Mouse (Mus musculus) frontal cortex, postnatal 36 days (tissue): ENCODE results near the gene Irgm1.
A peak's percentile ranks its signal among the peaks of the same experiment; 100 is the strongest.
"Not testable (repeated sequence)": the region's sequence is repeated elsewhere in the genome, so short reads cannot be mapped to it uniquely, and the experiment has no call there.

ENCODE experiments used
- DNase-seq, 2 experiments: peaks; one replicate each; pipeline ENCODE4 v3.0.0; 2022; ENCODE audit warnings: low spot score in 2 of 2

Irgm1 gene

DNA sequence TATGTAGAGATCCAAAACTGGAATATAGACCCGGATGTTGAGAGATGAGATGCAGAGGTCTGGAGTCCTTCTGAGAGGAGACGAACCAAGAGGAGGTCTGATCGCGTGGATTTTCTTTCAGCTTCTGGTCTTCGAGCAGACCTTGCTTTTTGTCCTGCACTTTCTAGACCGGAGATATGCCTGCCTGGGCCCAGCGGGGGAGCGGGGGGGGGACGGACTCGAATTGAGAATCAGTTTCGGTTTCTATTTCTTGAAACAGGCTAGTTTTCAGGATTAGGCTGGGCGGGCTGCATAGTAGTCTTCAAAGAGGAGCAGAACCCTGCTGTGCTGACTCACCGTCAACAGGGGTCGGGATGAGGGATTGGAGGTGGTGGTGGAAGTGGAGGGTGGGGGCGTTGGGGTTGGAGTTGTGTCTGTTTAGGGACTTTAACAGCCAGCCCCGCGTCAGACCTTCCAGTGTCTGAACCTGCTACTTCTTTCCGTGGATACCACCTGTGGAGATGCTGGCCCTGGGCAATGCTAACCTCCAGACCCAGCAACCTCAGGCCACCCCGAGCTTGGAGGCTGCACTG lies at the start of gene Irgm1:
TSS of gene Irgm1 (minus strand) at position 483 of the 572 bp plus-strand sequence.
- peak in 1 of 2 experiments; percentile 34 for DNase-seq

- DNase-seq, result no peak
These were observed 46.9 kb upstream of the Irgm1 start for GRCm38 (mm10) chr11:48918380-48918779.

GRCm38 (mm10) chr11:48913611-48914010 lies 42.1 kb upstream of the Irgm1 start:
- no peak for DNase-seq

DNA sequence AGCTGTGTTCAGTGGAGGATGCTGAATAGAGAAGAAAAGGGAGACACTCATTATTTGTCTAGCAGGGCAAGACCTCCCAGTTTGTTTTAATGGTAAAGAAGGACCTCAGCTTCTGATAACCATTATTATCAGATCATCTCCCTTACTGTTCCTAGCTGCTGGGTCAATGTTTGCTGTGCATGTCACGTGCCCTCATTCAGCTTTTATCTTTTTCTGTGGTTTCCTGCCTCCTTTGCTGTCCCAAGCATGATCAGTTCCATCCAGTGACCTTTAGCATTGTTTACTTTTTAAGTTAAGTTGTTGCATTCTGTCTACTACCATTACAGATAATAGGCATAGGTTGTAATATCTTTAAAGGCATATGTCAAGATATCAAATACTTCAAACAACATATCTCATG lies 37.0 kb upstream of the Irgm1 start:
- no peak for DNase-seq

- no peak for DNase-seq
These were observed 30.5 kb upstream of the Irgm1 start, which contains the start of gene Gm5431 for GRCm38 (mm10) chr11:48902021-48902420. Gene Gm5431, minus strand, starts transcription at chr11:48902214.

GRCm38 (mm10) chr11:48901567-48901930 lies 30.1 kb upstream of the Irgm1 start:
- not testable (repeated sequence) for DNase-seq

DNA sequence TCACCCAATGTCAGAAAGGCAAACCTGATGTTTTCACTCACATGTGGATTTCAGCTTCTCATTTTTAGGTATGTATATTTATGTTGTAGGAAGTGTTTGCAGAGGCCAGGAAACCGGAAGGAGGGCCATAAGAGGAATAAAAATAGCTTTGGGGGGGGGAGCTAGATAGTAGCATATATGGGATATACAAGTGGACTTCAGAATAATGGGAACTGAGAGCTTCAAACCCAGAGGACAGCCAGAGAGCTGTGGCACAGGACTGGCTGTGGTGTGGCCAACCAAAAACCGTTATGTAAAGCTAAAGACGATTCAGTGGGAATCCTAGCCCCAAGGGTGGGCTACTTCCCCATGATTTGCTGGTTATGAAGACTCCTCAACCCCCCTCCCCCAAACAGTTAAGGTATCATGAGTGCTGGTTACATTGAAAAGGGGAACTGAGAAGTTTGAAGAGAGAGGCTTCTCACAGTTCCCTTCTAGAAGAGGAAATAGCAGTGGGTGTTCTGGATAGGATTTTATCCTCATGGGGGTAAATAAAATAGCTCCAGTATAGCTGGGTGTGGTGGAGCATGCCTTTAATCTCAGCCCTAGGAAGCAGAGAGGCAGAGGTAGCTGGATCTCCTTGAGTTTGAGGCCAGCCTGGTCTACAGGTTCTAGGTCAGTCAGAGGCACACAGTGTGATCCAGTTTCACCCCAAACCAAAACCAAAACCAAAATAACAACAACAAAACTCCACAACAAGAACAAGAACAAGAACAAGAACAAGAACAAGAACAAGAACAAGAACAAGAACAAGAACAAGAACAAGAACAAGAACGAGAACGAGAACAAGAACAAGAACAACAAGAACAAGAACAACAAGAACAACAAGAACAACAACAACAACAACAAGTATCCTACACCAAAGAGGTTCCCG lies 29.4 kb upstream of the Irgm1 start:
- DNase-seq, result not testable (repeated sequence)

- no peak for DNase-seq
These were observed 27.4 kb upstream of the Irgm1 start for GRCm38 (mm10) chr11:48898812-48899431.

DNA sequence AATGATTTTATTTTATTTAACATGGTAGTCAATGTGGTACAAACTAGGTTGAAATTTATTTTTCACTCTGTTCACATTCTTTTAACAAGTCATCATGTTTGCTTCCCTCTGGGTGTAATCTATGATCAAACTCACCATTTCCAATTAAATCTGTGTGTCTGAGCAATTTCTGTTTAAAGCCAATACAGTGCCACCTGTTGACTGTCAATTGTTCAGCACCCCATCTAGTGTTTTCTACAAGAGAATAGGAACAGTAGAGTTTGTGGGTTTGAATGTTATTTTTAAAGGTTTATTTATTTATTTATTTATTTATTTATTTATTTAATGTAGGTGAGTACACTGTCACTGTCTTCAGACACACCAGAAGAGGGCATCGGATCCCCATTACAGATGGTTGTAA lies 5.2 kb upstream of the Irgm1 start:
- no peak for DNase-seq

DNA sequence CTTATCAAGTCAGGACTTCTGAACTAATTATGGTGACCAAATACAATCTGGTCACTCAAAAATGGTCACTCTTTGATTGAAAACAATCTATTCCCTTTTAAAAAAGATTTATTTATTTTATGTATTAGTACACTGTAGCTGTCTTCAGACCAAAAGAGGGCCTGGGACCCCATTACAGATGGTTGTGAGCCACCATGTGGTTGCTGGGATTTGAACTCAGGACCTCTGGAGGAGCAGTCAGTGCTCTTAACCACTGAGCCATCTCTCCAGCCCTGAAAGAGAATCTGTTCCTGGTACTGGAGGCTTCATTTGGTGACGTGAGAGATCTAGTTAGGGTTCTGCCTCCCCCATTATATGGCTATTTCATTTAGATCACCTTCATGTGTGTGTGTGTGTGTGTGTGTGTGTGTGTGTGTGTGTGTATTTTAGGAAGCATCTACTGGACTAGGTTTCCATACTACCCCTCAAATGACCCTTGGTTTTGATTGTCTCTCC lies 3.9 kb upstream of the Irgm1 start:
- DNase-seq, result not testable (repeated sequence)

GRCm38 (mm10) chr11:48874465-48874864 lies 3.0 kb upstream of the Irgm1 start:
- peak in 1 of 2 experiments; percentile 76 for DNase-seq

DNA sequence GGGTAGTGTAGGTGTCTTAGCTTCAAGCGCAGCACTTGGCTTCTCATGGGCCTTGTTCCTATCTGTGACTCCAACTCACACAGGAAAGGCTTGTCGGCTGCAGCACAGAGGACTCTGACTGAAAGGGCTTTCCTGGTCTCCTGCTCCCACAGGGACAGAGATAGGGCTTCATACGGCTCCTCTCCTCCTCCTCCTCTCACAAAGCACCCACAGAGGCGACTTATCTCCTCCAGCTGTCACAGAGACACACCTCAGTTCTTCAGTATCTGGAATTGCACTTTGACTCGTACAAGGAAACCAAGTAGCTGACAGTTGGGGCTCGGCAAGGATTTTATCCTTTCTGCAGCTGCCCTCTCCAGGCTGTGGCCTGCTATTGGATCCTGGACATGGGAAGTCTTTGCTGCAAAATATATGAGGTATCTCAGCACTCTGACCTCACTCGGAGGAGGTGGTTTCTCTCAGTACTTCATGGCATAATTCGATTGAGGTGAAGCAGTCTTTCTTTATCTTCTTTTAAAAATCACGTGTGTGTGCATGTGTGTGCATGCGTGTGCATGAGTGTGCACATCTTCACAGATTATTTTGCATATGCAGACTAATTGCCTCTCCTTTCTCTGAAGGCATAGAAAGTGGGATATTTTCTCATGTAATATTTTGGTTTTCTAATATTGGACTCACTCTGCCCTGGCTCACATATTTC lies 2.3 kb upstream of the Irgm1 start:
- no peak for DNase-seq

DNA sequence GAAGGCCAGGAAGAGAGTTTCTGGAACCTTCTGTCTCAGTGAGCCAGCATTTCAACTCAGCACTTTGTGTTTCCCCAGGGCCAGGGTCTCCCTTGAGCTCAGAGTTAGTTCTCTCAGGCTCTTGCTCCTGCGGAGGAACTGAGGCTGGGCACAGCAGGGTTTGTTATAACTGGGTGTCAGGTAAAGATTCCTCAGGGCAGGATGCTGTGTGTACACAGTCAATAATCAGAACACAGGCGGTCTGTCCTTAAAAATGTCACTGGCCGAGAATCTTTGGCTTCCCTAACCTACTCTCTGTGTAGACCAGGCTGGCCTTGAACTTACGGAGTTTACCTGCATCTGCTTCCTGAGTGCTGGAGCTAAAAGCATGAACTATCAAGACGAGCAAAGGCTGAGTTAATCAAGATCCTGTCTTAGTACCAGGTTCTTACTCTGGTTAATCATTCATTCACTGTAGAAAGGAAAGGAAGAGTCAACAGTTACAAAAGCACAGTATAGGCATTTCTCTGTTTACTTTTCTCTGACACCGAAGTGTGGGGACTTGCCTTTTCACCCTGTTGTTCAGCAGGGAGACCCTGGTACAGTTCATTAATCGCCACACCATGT lies 1.3 kb upstream of the Irgm1 start:
- no peak for DNase-seq

DNA sequence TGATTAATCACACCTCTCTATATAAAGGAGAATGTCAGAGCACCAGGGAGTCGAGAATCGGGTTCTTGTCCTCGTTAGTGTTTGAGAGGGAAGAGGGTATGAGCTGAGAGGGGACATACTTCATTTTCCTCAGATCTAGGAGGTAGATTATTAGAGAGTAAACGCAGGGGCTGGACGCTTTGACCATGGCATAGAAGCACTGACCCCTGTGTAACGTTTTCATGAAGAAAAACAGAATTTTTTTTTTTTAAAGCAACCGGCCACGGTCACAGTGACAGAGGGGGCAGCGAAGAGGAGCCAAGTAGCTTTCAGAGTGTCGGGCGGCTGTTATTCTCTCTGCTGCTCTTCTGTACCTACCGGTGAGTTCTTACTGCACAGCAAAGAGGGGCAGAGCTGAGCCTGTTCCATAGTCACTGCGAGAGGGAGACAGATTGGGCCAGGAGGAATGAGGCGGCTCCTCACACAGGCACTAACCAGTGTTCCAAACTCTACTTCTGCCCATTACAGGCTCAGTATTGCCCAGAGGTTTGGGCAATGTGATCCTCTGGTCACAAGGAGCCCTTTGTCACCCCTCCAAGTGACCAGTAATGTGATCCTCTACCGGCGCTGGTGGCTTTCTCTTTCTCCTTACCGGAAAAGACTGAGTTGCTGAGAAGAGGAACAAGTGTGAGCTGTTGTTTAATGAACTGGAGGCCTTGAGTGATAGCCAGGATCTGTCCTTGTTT lies 496 bp upstream of the Irgm1 start:
- DNase-seq, result peak in 1 of 2 experiments; percentile 28

DNA sequence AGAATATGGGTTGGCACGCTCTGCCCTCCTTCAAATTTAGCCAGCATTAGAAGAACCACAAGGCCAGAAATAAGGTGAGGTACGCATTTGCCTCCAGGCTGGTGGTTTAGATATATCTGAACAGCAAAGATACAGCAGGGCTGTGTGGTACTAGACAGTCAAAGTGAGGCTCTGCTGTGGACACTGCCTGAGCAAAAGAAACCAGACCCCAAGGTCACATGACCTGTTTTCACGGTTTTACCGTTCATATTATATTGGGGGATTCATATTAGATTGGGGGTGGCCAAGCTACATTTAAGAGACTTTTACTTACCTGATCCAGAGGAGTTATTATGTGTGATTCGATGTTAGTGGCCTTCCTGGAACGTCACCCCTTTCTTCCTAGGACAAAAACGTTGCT lies 702 bp downstream of the Irgm1 start:
- no peak for DNase-seq

DNA sequence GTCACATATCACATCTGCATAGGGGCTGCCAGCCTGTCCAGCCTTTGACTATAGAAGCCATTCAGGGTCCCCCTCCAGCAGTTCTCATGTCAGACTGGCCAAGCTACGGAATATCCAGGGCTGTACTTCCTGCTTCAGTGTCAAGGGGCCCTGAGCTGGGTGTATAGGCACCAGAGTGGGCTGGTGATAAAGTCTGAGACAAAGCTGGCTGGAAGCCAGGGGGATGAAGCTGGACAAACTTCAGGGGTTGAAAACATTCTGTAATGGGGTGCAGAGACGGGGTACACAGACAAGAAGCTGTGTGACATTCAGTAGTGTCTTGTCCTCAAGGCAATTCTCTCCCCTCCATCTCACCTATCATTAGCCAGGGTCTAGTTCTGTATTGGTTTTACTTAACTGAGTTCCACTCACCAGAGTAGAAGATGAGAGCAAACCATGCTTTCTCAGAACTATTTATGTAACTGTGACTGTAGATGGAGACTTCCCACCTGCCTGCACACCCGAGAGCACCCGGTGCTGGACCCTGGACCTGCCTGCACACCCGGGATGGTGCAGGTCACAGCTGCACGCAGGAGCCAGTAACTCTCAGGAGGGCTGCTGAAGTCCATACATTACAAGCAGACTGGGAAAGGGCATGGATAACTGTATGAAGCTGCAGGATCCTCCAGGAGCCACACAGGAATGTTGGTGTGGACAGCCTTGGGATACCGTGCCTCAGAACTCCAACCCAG lies 1.9 kb downstream of the Irgm1 start:
- DNase-seq, result no peak

GRCm38 (mm10) chr11:48866481-48866880 lies 5.0 kb downstream of the Irgm1 start:
- no peak for DNase-seq

DNA sequence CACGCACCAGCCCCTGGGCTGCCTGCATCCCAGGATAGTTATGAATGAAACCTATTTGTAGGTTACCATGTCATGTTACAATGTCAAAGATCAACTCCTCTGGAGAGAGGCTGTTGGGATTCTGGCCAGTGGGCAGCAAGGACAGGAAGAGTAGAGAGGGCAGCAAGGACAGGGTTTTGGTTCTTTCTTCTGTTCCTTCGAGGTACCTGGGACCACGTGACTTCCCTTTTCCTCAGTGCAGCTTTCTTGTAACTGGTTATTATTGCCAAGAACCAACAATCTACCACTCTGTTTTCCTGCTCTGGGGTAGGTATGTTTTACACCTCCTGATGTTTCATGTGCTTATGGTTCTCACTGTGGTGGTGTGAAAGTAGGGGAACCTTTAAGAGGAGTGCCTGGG lies 7.7 kb downstream of the Irgm1 start:
- no peak for DNase-seq

- no peak for DNase-seq
These were observed 8.6 kb downstream of the Irgm1 start for GRCm38 (mm10) chr11:48862784-48863319.

DNA sequence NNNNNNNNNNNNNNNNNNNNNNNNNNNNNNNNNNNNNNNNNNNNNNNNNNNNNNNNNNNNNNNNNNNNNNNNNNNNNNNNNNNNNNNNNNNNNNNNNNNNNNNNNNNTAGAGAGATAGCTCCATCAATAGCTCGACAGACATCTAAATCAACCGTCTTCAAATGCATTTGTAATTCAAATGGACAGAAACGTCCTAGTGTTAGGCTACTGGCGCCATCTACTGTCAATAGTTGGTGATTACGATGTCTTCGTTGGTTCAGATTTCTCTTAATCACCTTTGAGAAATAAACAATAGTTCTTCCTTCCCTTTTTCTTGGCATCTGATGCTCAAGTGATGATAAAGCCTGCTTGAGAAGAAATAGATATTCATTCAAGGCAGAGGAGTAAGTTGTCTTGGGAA lies 12.5 kb downstream of the Irgm1 start:
- peak in 1 of 2 experiments; percentile 77 for DNase-seq
